Mouse (Mus musculus): Measurements from ENCODE around the gene Amer3. TPM values are rescaled to one million over a fixed set of nuclear protein-coding genes. Genes with fewer than 3 reads are reported as not detected.

Amer3 gene
- polyA plus RNA-seq, 1 experiment from 2014 or later: 4.8 TPM

Other genes with a start within 250 kb of the Amer3 start
- gene Ccdc115, start 140.0 kb upstream of the Amer3 start, polyA plus RNA-seq (2014; fragmentation: Nextera tagmentation; extraction: Ambion mirVana): 73.9 and 78.3 TPM in 2 replicates
- 90.3 and 94.0 TPM in 2 replicates for gene Imp4, start 139.8 kb upstream of the Amer3 start, polyA plus RNA-seq (2014; fragmentation: Nextera tagmentation; extraction: Ambion mirVana)
- gene Ptpn18, start 119.9 kb upstream of the Amer3 start, polyA plus RNA-seq (2014; fragmentation: Nextera tagmentation; extraction: Ambion mirVana): 5.5 and 7.3 TPM in 2 replicates
- not detected in 2 replicates for gene Prss39, start 81.2 kb upstream of the Amer3 start, polyA plus RNA-seq (2014; fragmentation: Nextera tagmentation; extraction: Ambion mirVana)
- not detected in 2 replicates for gene Cfc1, start 44.0 kb upstream of the Amer3 start, polyA plus RNA-seq (2014; fragmentation: Nextera tagmentation; extraction: Ambion mirVana)
- gene Prss40, start 18.7 kb upstream of the Amer3 start, polyA plus RNA-seq (2014; fragmentation: Nextera tagmentation; extraction: Ambion mirVana): not detected in 2 replicates

Data from midbrain, embryonic 11.5 days (tissue).